Mouse (Mus musculus): ENCODE results near the gene Fam186a.
"Not testable (repeated sequence)": the region's sequence is repeated elsewhere in the genome, so short reads cannot be mapped to it uniquely, and the experiment has no call there.

Fam186a gene

DNA sequence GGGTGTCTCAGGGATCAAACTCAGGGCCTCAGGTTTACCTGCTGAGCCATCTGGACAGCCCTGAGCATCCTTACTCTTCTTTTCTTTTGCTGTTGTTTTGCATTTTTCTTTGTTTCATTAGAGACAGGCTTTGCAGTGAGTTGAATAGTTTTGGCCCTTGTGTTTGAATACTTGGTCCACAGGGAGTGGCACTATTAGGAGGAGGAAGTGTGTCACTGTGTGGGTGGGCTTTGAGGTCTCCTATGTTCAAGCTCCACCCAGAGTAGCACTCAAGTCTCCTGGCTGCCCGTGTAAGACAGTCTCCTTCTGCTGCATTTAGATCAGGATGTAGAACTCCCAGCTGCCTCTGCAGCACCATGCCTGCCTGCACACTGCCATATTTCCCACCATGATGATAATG lies 32.4 kb downstream of the Fam186a start:
- no peak for DNase-seq (ENCODE audit: low spot score)

GRCm38 (mm10) chr15:99931231-99931630 lies 35.6 kb downstream of the Fam186a start:
- DNase-seq (ENCODE audit: low spot score), result peak; percentile 49

DNA sequence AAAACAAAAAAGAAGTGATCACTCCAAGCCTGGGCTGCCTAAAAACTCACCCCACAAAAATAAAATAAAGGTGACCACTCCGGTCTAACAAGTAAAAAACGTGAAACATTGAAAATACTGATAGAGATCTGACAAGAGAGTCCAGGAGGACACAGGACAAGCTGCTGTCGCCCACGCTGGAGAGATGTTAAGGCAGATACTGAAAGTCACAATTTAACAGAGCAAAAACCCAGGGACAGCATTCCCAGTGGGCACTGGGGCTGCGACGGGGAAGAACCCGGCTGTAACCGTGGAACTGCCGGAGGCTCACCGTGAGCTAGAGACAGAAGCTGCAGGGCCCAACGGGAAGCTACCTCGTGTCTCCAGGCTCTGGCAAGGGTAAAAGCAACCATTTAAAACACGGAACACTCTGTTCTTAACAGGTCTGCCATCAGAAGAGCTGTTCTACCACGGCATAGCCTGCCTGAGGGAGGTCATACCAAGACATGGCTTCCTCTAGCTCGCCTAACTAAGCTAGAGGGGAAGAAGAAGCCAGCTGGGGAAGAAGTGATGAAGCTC lies 47.2 kb downstream of the Fam186a start:
- no peak for DNase-seq (ENCODE audit: low spot score)

DNA sequence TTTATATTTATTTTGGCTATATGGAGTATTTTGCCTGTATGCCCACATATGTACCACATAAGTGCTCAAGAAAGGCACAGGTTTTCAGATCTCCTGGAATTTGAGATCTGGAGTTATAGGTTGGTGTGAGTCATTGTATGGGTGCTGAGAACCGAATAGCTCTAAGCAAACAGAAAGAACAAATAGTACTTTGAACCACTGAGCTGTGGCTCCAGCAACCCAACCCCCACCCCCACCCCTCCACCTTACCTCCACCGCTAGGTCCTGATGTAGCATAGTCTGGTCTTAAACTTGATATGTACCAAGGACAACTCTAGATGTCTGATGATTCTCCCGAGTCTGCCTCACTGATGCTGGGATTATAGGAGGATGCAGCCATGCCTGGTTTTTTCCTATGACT lies 49.6 kb downstream of the Fam186a start:
- DNase-seq (ENCODE audit: low spot score), result no peak

GRCm38 (mm10) chr15:99914613-99915012 lies 52.2 kb downstream of the Fam186a start:
- no peak for DNase-seq (ENCODE audit: low spot score)

- no peak for DNase-seq (ENCODE audit: low spot score)
Observed at GRCm38 (mm10) chr15:99911785-99912184, 55.1 kb downstream of the Fam186a start.

- peak; percentile 53 for DNase-seq (ENCODE audit: low spot score)
Observed at GRCm38 (mm10) chr15:99909339-99909996, 57.4 kb downstream of the Fam186a start.

DNA sequence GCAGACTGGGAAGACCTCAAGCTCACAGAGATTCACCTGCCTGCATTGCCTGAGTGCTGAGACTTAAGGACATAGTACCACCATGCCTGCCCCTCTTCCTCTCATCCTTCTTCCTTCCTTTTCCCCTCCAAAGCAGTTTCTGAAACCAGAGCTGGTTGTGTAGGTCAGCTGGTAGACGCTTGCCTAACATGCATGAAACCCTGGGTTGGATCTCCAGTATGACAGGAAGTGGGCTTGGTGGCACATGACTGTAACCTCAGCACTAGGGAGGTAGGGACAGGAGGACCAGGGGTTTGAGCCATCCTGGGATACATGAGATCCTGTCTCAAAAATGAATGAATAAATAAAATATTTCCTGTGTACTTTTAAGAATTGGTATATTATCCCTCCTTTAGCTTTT lies 59.3 kb downstream of the Fam186a start:
- no peak for DNase-seq (ENCODE audit: low spot score)

DNA sequence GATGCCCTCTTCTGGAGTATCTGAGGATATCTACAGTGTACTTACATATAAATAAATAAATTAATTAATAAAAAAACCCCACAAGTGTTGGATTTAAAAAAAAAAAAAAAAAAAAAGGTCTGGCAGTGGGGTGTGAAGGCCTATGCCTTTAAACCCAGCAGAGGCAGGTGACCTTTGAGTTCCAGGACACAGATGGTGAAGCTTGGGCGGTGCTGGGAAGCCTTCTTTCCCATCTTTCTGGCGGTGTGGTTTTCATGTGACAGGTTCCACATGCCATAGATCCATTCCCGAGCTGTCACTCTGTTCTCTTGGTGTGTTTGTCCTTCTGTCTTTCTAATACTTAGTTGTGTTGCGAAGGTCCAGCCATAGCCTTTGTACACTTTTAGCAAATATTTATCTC lies 59.8 kb downstream of the Fam186a start:
- no peak for DNase-seq (ENCODE audit: low spot score)

DNA sequence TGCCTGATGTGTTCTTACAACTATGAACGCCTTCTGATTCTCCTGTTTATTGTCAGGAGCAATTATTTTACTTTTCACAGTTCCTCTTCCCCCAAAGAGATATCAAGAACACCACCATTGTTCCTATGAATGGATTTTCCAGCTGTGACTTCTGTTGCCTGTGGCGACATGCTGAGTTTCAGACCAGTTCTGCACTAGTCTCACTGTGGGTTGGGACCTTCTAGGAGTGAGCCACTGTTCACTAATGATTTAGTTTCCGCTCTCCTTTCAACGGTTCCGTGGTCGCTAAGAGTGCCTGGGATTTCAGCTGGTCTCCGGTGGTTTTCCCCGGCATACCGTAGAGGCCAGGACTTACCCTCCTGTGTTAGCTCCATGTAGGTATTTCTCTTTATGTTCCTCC lies 62.0 kb downstream of the Fam186a start:
- no peak for DNase-seq (ENCODE audit: low spot score)

- DNase-seq (ENCODE audit: low spot score), result peak; percentile 92
Observed at GRCm38 (mm10) chr15:99904333-99904732, 62.5 kb downstream of the Fam186a start.

- DNase-seq (ENCODE audit: low spot score), result no peak
Observed at GRCm38 (mm10) chr15:99903227-99903626, 63.6 kb downstream of the Fam186a start.

DNA sequence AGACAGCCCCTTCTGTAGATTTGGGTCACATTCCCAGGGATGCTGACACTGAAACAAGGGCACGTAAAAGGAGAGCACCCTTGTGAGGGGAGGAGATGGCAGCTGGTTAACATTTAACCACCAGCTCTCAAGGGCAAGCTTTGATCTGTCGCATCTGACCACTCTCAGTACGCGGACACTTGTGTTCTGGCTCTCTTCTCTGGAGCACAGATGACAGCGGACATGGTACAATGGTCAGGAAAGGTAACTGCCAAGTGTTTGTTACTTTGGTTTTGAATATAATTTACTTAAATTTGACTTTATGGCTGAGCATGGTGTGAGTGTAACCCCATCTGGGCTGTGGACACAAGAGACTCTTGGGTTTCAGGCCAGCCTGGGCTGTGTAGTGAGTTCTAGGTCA lies 64.1 kb downstream of the Fam186a start:
- DNase-seq (ENCODE audit: low spot score), result no peak

GRCm38 (mm10) chr15:99896621-99897020 lies 70.2 kb downstream of the Fam186a start:
- DNase-seq (ENCODE audit: low spot score), result peak; percentile 24

GRCm38 (mm10) chr15:99891355-99891754 lies 75.5 kb downstream of the Fam186a start:
- DNase-seq (ENCODE audit: low spot score), result no peak

- no peak for DNase-seq (ENCODE audit: low spot score)
Observed at GRCm38 (mm10) chr15:99890412-99891236, 76.2 kb downstream of the Fam186a start.

DNA sequence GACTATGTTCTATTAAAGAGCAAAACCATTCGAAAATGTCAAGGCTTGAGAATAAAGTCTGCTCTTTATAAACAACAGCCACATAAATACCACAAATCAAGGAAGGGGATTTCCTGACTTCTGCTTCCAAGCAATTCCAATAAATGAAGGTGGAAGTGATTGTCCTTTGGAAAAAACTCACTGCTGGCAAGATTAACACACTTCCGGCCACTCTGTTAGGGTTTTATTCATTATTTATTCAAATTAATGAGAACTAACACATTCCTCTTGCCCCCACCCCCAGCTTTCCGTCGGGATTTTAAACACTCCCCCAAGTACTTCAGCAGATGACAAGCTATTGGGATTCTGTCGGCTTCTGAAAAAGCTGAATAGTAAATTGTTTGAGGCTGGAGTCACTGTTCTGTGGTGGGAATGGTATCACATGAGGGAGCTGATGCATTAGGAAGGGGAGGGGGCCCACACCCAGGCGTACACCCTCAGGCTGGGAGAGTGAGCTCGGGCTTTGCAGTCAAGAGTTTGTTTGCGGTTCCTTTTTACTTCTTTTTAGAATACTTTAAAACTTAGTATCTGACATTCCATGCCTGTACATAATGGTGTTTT lies 77.5 kb downstream of the Fam186a start:
- DNase-seq (ENCODE audit: low spot score), result no peak

DNA sequence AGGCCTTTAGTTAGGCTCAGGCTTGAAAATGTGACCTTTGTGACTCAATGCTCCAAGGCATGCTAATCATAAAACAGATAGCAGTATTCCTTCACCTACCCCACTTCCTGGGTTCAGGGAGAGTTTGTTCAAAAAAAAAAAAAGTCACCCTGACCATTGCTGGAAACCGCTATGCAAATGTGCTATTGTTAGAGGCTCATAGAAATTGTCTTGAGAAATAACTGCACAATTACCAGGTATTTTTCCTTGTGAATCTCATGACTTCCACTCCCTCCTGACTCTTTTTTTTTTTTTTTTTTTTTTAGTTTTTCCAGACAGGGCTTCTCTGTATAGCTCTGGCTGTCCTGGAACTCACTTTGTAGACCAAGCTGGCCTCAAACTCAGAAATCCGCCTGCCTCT lies 79.7 kb downstream of the Fam186a start:
- DNase-seq (ENCODE audit: low spot score), result not testable (repeated sequence)

DNA sequence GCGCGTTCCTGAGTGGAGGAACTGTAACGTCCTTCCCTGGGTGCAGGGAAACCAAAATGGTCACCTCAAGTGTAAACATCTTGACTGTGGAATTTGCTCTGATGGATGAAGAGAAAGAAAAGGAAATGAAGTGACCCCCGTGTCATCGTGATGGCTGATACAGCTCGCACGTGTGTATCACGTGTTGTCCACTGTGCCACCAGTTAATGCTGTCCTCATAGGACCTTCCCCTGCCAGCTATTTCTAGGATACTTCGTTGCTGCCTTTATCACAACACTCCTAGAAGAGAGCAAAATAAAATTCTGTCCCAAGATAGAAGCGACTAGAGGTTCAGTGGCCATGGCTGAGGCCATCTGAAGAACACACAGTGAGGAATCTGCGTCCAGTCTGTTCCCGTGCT lies 82.8 kb downstream of the Fam186a start:
- DNase-seq (ENCODE audit: low spot score), result no peak

- no peak for DNase-seq (ENCODE audit: low spot score)
Observed at GRCm38 (mm10) chr15:99878541-99878940, 88.3 kb downstream of the Fam186a start.

DNA sequence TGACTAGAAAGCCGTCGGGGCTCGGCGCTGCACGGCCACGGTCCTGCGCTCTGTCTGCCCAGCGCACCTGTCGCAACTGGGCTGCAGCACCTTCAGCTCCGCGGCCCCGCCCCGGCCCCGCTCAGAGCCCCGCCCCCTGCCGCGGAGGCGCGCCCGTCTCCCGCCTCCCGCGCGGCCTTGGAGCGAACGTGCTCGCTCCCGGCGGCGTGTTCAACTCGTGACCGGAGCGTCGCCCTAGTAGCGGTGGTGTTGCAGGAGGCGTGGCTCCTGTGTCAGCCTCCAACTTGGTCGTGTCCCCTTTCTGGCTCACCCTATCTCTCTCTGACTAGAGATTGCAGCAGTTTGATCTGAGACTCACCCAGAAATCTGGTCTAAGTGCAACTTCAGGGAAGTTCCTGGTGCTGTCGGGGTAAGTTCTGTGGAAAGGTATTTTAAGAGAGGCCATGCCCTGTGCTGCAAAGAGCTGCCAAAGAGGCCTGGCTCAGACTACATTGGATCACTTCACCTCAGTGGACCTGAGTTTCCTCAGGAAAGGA lies 91.5 kb downstream of the Fam186a start, which contains the start of gene Lima1:
Lima1 (minus strand) TSS at position 123 of the 536 bp plus-strand sequence.
- peak; percentile 91 for DNase-seq (ENCODE audit: low spot score)

DNA sequence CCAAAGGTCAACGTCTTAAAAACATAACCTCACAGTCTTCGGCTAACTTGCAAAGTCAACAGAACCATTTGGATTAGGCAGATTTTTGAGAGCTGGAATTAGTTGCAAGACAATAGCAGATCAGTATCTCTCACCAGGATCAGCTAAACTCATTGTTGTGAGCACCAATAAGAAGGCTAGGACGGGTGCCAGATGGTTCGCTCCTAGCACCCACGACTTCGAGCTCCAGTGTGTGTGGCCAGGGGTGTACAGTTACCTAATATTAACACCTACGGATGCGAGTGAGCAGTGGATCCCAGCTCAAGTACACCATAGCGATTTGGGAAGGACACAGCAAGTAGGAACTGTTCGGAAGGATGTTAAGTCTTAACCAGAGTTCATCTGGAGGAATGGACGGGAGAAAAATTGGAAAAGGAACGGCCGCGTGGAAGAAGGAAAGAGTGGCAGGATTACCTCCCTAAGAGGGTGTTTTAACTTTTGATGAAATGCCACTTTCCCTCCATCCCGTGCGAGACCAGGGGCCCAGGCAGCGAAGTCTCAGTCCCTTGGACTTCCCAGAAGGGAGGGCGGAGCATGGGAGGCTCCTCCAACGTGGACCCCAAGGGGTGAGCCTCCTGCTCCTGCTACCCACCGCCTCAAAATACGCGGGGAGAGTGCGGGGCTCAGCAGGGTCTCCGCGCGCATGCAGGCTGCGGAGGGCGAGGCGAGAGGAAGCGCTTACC lies 92.1 kb downstream of the Fam186a start:
- DNase-seq (ENCODE audit: low spot score), result peak; percentile 32

All from adipocyte (in vitro differentiated cells).